Mouse (Mus musculus) thymus, postnatal 36 days (tissue): Measurements from ENCODE around the gene Tti1.
A peak's percentile ranks its signal among the peaks of the same experiment; 100 is the strongest.

Experiments used
- DNase-seq, 2 experiments: peaks; one replicate each; pipeline ENCODE4 v3.0.0; 2022; ENCODE audit warnings: mixed read lengths in 2 of 2

Gene Tti1

DNA sequence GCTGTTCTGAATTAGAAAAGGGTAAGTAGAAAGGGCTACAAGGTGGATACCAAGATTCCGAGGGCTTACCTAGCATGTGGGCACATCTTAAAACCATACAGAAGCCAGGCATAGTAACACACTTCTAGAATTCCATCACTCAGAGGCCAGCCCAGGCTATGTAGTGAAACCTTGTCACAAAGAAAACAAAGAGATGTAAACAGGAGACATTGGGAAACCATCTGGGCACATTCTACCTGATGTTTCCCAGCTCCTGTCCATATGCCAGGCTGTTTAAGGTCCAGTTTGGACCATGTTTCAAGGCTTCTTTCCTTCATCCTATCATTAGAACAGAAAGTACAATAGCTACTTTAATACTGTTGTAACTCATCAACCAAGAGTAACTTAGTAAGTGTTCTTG is 9.3 kb upstream of the Tti1 start:
- no peak for DNase-seq

GRCm38 (mm10) chr2:158036953-158037352 is 8.7 kb upstream of the Tti1 start:
- no peak for DNase-seq

DNA sequence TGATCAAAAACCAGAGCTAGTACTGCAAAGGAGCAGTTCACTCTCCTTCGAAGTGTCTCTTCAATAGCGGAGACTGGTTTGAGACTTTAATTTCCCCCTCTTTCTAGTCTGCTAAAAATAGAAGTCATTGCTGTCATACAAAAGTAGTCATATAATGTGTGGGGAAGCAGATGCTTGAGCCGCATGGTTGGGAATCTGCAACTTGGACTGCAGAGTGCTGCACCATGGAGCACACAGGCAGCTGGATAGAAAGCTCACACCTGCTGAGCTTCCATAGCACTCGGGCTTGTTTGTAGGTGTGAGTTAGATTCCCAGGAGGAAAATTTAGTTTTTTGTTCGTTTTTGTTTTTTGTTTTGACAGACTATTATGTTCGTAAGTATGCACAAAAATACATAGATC is 8.2 kb upstream of the Tti1 start:
- no peak for DNase-seq

DNA sequence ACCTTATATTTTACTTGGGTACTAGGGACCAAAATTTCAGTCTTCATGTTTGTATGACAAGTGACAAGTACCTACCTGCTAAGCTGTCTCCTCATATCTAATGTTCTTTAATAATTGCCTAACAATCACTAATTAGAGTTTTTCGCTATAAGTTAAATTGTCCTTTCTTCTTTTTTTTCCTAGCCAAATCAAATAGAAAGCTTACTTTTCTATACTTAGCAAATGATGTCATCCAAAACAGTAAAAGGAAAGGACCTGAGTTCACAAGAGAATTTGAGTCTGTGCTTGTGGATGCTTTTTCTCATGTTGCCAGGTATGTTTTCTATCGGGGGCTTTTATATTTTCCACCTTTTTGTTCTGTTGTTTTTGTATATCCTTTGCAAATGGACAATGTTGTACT is 7.6 kb upstream of the Tti1 start:
- DNase-seq: no peak

DNA sequence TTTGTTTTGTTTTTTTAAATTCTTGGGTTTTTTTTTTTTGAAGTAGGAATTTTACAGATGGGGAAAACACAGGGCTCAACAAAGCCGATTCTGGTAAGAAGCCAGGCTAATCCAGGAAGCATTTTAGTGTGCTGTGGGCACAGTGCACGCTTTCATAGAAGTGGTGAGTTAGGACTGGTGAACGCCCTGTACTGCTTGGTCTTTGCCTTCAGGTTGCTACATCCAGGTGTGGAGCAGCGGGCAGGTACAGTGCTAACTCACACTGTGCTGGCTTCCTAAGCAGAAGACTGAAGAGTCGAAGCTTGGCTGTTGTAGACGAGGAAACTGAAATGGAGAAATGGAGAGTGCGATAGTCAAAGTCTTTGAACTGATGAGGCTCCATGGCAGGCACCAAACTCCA is 1.8 kb upstream of the Tti1 start:
- DNase-seq: no peak

- DNase-seq: no peak
Observed at GRCm38 (mm10) chr2:158027855-158028353, 329 bp downstream of the Tti1 start.

GRCm38 (mm10) chr2:158017330-158017729 is 10.9 kb downstream of the Tti1 start:
- no peak for DNase-seq

GRCm38 (mm10) chr2:158012608-158013007 is 15.6 kb downstream of the Tti1 start:
- no peak for DNase-seq

- DNase-seq: no peak
Observed at GRCm38 (mm10) chr2:158009373-158009772, 18.9 kb downstream of the Tti1 start.

DNA sequence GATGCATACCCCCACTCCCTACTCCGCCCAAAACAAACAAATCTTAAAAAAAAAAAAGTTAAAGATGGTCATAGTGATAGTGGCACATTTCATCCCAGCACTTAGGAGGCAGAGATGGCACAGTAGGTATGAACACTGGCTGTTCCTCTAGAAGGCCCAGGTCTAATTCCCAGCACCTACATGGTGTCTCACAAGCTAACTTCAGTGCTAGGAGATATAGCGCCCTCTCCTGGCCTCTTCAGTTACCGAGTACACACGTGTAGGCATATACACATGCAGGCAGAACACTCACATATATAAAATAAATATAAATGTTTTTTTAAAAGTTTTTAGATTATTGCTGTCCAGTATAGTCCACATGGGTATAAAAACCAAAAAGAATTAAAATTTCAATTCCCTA is 22.6 kb downstream of the Tti1 start:
- DNase-seq: no peak

DNA sequence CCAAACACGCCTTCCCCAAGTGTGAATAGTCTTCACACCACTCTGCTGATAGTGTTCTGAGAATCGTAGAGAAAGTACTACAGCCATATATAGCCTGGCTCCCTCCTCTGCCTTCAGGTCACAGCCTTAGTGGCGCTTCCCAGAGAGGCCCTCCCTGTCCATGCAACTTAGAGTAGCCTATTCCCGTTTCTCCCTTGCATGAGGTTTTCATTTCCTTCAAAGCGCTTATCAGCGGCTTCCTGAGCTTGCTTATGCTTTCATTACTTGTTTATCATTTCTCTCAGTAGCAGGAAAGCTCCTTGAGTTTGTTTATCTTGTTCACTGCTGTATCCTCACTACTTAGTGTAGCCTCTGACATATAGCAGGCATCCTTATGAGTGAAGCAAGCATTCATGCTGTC is 23.6 kb downstream of the Tti1 start:
- DNase-seq: no peak

DNA sequence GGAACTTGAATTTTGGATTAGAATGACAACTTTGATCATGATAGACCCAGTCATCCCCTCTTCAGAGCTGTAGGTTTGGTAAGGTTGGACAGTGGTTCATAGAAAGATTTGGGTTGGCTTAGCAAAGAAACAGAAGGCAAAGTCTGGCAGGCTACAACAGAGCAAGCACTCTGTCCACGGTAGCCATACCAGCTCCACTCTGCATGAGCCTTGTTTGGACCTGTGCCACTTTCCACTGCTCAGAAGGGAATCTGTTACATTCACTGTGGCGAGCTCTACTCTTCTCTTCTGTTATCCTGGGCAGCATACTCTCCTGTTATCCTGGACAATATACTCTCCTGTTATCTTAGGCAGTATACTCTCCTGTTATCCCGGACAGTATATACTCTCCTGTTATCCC is 29.4 kb downstream of the Tti1 start:
- no peak for DNase-seq

DNA sequence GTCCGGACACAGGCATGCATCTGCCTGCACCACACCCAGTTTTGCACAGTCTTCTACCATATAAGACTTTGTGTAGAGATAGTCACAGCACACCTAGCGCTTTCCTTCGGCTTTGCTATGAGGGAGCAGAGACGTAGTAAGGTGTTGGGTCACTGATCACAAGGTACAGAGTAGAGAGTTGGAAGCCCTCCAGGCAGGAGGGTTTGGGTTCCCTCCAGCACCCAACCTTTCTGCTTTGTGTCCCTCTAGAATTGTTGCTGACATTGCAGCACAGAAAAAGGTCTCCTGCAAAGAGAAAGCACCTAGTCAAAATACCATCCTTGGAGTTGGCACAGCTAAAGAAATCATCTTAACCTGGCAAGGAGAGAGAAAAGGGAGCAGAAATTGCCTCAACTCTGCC is 35.7 kb downstream of the Tti1 start:
- DNase-seq: no peak

DNA sequence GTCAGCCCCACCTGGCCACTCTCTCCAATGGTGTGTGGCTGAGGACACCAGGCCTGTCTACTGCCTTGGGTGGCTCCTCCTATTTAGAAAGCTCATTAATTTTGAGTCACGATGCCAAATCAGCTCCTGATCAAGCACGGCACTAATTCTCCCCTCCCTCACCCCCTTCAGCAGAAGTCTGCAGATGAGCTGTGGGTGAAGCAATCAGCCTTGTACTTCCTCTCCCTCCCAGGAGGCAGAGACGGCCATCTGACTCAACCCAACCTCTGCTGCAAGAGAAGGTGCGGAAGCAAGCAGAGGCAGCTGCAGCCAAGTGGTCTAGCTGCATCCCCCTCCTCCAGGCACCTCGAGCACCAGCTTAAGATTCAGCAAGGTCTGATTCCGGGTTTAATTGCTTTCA is 37.2 kb downstream of the Tti1 start:
- DNase-seq: no peak

DNA sequence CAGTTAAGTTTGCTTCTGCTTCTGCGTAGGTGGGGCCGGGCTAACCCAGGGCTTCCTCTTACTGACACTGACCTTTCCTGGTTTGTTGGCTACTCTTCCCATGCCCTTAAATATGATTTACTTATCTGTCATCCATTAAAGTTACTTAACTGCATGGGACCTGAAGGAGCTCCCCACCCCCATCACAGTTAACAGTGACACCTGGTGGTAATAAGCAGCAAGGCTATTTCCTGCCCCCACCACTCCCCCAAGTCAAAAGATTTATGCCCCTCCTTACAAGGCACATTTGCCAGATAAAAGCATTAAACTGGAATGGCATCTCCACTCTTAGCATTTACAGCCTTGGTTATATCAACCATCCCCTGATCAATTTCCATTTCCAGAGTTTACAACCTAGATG is 38.3 kb downstream of the Tti1 start:
- DNase-seq: no peak

DNA sequence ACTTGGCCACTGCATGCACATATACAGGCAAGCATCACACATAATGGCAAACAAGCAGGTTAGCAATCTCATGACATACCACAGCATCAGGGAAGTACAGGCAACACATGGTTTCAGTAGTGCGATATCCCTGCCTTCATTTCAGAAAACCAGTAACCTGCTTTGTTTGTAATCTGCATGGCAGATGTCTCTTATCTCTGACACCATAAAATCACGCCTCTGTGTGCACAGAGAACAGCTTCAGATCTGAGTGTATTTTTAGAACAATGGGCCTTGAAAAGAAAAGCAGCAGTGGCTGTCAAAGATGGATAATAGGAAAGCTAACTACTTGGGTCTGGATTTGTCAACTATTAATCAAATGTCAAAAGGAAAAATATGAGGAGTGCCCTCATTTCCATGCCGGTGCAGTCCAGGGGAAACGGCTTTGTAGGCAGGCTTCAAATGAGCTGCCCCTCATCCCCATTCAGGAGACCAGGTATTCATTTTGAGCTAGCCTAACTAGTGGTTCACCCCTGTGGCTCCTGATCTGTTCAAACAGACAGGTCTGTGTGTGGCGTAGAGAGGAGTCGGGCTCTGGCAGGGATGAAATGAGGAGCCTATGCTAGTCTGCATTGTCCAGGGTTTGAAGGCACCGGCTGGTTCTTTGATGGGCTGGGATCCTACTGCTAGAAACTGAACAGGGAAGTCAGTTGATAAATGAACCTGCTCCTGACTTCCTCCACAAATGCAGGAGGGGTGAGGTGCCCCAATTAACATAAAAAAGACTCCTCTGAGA is 39.6 kb downstream of the Tti1 start:
- DNase-seq: no peak

DNA sequence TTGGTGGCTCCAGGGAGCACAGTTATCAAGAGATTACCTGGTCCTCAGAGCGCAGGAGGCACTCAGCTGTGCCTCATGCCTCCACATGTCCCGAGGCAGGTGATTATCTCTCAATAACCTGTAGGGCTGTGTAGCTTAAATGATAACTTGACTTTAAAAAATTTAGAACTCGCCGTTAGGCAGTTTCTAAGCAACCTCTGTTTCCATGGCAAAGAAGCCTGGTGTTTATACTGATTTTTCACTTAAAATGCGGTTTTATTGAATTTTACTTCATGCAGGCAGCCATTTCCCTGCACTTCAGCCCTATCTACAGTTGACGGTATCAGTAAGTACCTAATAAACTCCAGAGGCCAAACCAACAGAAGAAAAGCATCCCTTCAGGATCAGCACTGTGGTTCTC is 42.0 kb downstream of the Tti1 start:
- no peak for DNase-seq

DNA sequence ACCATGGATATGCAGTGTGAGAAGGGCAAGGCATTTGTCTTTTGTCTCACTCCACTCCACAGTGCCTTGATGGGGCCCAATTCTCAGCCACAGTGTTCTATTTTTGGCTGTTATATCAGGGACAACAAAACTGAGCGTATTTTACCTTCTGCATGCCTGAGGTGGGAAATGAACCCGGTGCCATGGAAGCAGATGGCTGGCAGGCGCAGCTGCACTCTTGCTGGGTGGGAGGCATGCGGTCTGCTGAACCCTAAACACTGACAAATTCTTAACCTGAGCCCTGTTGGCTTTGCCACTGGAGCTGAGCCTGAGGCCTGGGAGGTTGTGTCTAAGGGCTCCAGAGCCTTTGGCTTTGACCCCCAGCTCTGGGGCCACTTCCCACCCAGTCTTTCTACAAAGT is 42.6 kb downstream of the Tti1 start:
- DNase-seq: no peak

DNA sequence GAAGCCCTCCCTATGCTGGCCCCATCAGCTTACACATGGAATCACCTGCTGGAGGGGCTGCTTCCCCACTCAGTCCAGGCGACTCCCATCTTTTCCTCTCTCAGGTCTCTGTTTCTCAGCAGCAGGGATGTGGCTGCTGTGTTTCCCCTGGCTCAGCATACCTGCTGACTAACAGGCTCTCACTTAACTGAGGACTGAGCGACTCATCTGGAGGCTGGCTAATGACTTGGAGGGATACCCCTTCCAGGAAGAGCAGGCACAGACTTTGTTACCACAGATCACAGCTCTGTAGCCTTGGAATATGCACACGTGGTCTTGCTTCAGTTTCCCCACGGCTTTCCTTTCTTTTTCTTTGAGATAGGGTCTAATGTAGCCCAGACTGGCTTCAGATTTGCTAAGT is 45.0 kb downstream of the Tti1 start:
- DNase-seq: no peak

GRCm38 (mm10) chr2:157982727-157983126 is 45.5 kb downstream of the Tti1 start:
- DNase-seq: no peak

GRCm38 (mm10) chr2:157979241-157979640 is 49.0 kb downstream of the Tti1 start:
- DNase-seq: no peak

- no peak for DNase-seq
Observed at GRCm38 (mm10) chr2:157975595-157975994, 52.6 kb downstream of the Tti1 start.

GRCm38 (mm10) chr2:157974604-157975501 is 53.4 kb downstream of the Tti1 start:
- DNase-seq: no peak

DNA sequence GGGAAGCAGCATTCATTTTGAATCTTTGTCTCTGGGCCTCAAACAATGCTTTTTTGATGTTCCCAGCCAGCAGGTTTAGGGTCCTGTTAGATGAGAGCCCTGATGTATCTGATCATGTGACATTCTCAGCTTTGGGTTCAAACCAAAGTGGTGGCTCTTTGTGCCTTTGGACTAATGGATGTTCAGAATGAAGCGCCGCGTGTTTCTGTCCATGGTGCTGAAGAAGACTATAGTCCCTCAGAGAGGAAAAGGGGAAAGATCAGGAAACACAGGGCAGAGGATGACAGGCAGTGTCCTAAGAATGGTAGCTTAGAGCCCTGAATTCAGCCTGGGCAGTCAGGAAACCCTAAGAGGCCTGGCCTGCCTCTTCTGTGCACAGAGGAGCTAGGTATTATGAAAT is 57.6 kb downstream of the Tti1 start:
- peak in 1 of 2 experiments; percentile 18 for DNase-seq
